Mouse (Mus musculus) C2C12 (cell line): ENCODE measurements at regions not wholly inside any gene's neighbourhood (a gene's known extent, or its start where the extent isn't known, plus 50 kb on each side); places are given as distances from the start of the nearest gene placed in this dataset.

Source experiments
- CEBPB ChIP-seq: IDR thresholded peaks from one replicate; pipeline ENCODE4 v1.6.1; 2011; ENCODE audit warnings: low read depth, mild to moderate bottlenecking, control low read depth, moderate library complexity
- CTCF ChIP-seq: IDR thresholded peaks from one replicate; pipeline ENCODE4 v1.5.1; 2011; ENCODE audit not compliant: control insufficient read depth, insufficient read depth, insufficient read length
- FOSL1 ChIP-seq: IDR thresholded peaks from one replicate; pipeline ENCODE4 v1.8.0; 2011; ENCODE audit warnings: mild to moderate bottlenecking, low read length; ENCODE audit not compliant: poor library complexity, insufficient read depth, severe bottlenecking
- MAX ChIP-seq: IDR thresholded peaks from one replicate; pipeline ENCODE4 v1.6.1; 2011; ENCODE audit warnings: mild to moderate bottlenecking, control low read depth
- MYOD1 ChIP-seq: IDR thresholded peaks from one replicate; pipeline ENCODE4 v1.6.1; 2011; ENCODE audit warnings: low read depth; ENCODE audit not compliant: control insufficient read depth, insufficient read length
- USF1 ChIP-seq: IDR thresholded peaks from one replicate; pipeline ENCODE4 v1.6.1; 2011; ENCODE audit warnings: low read depth, mild to moderate bottlenecking, control low read depth, moderate library complexity

GRCm38 (mm10) chr2:116984597-116984996, 106.1 kb downstream of the Tmco5 start:
- TF ChIP-seq CTCF (no peak), CEBPB (no peak), MAX (no peak), USF1 (no peak), FOSL1 (no peak), MYOD1 (no peak)
